Mouse (Mus musculus) heart, embryonic 13.5 days (tissue): Measurements from ENCODE around the gene Brinp1. TPM values are rescaled to one million over a fixed set of nuclear protein-coding genes. Genes with fewer than 3 reads are reported as not detected.

Experiments
- ATAC-seq: fragments of 200-750 bp; cut with Nextera tagmentation; 2 replicates; pipeline ENCODE4 v1.8.0; 2017; ENCODE audit warnings: moderate TSS enrichment; ENCODE audit not compliant: insufficient number of reproducible peaks, low FRiP score, low TSS enrichment; ENCODE audit errors: extremely low read depth
- H3K27ac ChIP-seq: fragments of 300-500 bp; sonication (generic); replicated peaks from 2 replicates; pipeline ENCODE4 v1.5.1; 2015; ENCODE audit warnings: moderate library complexity, mild to moderate bottlenecking, inconsistent platforms
- H3K27me3 ChIP-seq: fragments of 300-500 bp; sonication (generic); replicated peaks from 2 replicates; pipeline ENCODE4 v1.6.1; 2015; ENCODE audit warnings: mild to moderate bottlenecking, inconsistent platforms
- H3K36me3 ChIP-seq: fragments of 300-500 bp; sonication (generic); 2 replicates; pipeline ENCODE4 v1.6.1; 2015; ENCODE audit warnings: mild to moderate bottlenecking, inconsistent platforms
- H3K4me1 ChIP-seq: fragments of 300-500 bp; sonication (generic); 2 replicates; pipeline ENCODE4 v1.6.1; 2015; ENCODE audit warnings: inconsistent platforms
- H3K4me2 ChIP-seq: fragments of 300-500 bp; sonication (generic); 2 replicates; pipeline ENCODE4 v1.6.1; 2015; ENCODE audit warnings: inconsistent platforms, mild to moderate bottlenecking, moderate library complexity
- H3K4me3 ChIP-seq: fragments of 300-500 bp; sonication (generic); 2 replicates; pipeline ENCODE4 v1.5.1; 2015; ENCODE audit warnings: moderate library complexity, mild to moderate bottlenecking, inconsistent platforms
- H3K9ac ChIP-seq: fragments of 300-500 bp; sonication (generic); 2 replicates; pipeline ENCODE4 v1.6.1; 2015; ENCODE audit warnings: inconsistent platforms, mild to moderate bottlenecking, moderate library complexity
- H3K9me3 ChIP-seq: fragments of 300-500 bp; sonication (generic); 2 replicates; pipeline ENCODE4 v1.6.1; 2016; ENCODE audit warnings: inconsistent platforms
- WGBS: fragments of 180-500 bp; shearing (Covaris S2); methylation state at CpG from one replicate; pipeline ENCODE4 v1.1.7; 2015; ENCODE audit warnings: mixed read lengths; 5-methylcytosine and 5-hydroxymethylcytosine counted together
- polyA plus RNA-seq: library from polyadenylated mRNA; unstranded; fragments of >200 nt; fragmentation: Nextera tagmentation; extraction: Ambion mirVana; gene quantifications from 2 replicates; pipeline ENCODE4 v1.2.1, GENCODE M21; 2015

Gene Brinp1
- polyA plus RNA-seq, 1 experiment from 2014 or later, result 4.3 TPM

DNA sequence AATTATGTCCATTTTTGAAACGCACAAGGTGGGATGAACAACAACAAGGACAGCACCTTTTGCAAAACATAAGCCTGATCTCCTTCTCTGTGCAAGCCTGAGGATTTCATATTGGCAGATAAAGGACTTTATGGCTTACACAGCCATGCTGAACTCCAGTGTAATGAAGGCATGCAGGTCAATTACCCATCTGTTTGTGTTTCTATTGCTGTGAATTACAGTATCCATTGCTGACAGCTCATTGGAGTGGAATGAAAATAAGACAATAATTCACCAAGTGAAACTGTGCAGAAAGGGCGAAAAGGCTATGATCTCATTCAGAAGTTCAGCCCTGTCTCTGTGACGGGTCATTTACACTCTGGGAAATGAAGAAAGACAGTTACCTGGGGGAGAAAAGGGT lies 147.7 kb downstream of the Brinp1 start:
- no peak overlapping the region for H3K9ac ChIP-seq
- H3K4me3 ChIP-seq, result no peak overlapping the region
- no peak for ATAC-seq
- 62% methylated on average over 3 of the region's 3 CpGs for WGBS
- H3K9me3 ChIP-seq, result no peaks in the 10 kb centered on the region
- no peak overlapping the region for H3K27ac ChIP-seq
- no peaks in the 10 kb centered on the region for H3K4me1 ChIP-seq
- H3K4me2 ChIP-seq, result no peak overlapping the region
- no peaks in the 10 kb centered on the region for H3K27me3 ChIP-seq
- H3K36me3 ChIP-seq, result no peaks in the 10 kb centered on the region

DNA sequence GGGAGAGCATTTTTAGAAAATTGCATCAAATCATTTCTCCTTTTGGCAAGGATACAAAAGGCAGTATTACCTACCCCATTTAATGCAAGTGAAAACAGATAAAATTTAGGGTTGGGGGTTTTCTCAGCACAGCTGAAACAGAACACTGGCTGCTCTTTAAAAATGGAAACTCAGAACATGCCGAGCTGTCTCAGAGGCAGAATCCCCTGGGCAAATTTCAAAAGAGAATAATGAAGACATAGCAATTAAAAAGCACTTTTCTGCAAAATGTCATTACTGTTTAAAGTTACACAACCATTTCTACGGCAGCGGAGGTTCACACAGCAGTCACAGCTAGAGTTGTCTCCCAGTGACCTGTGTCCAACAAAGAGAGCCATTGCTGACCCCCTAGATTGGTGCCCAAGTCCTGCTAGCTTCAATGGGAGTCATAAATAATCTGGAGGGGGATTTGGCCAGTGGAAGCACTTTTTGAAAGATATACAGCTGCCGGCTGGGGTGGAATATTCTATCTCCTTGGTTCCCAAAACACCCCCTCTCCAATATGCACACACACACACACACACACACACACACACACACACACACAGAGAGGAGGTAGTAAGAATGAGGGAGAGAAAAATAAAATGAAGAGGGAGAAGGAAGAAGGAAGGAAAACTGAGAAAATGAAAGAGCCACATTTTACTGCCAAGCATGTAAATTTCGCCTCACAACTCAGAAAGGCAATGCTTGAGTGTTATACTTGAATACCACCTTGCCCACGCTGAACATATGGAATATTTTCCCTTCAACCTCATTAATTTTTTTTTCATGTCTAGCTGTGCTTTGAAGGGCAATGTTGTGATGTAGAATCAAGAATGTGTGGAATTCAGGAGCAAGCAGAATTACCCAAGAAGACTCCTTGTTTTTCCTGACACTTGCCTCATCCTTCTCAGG lies 152.0 kb downstream of the Brinp1 start:
- Histone ChIP-seq H3K9ac (no peak overlapping the region), H3K4me1 (no peaks in the 10 kb centered on the region), H3K4me3 (no peak overlapping the region), H3K4me2 (no peak overlapping the region), H3K27me3 (no peaks in the 10 kb centered on the region), H3K27ac (no peak overlapping the region), H3K36me3 (no peaks in the 10 kb centered on the region), H3K9me3 (no peaks in the 10 kb centered on the region)
- no peak for ATAC-seq
- WGBS, result 70% methylated on average over 6 of the region's 6 CpGs

DNA sequence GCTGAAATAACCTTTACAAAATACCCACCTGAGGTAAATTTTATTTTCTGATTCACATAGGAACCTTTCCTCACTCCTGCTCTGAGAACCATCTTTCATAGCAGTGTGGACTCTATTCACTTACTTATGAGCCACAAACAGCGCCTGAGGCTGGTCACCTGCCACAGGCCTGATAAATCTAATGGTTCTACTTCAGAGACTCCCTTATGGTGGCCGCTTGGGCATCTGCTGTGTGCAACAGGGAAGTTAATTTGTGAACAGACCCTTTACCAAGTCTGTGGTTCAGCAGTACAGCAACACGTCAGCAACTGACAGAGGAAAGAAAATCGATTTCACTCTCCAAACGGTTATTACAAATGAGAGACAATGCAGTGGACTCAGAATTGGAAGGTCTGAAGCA lies 164.2 kb downstream of the Brinp1 start:
- no peaks in the 10 kb centered on the region for H3K4me1 ChIP-seq
- ATAC-seq, result no peak
- 79% methylated on average over 5 of the region's 5 CpGs for WGBS
- no peak overlapping the region for H3K4me2 ChIP-seq
- no peak overlapping the region for H3K9ac ChIP-seq
- H3K9me3 ChIP-seq, result no peaks in the 10 kb centered on the region
- no peaks in the 10 kb centered on the region for H3K27me3 ChIP-seq
- no peak overlapping the region for H3K4me3 ChIP-seq
- H3K27ac ChIP-seq, result no peak overlapping the region
- no peaks in the 10 kb centered on the region for H3K36me3 ChIP-seq

DNA sequence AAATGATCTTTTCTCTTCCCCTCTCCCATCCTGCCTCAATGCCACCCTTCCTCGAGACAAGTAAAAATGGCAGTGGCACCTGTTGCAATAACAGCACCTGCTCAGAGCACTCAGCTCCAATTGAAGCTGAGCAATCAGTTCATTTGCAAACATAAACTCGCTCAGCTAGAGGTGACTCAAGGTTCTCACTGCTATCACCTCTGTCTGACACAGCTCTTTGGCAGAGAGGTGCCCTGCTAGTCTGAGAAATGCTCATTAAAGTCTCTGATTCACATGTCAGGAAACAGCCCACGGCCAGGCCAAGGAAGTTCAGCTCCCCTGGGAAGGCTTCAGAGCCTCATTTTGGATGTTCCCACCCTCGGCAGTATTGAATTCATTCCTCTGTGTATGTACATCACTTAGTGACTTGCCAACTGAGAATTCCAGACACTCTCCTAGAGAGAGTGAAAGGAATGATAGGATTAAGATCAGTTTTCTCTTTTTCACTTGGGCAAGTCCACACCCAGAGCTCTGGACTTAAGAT lies 165.7 kb downstream of the Brinp1 start:
- Histone ChIP-seq H3K27me3 (no peaks in the 10 kb centered on the region), H3K4me2 (no peak overlapping the region), H3K9ac (no peak overlapping the region), H3K4me1 (no peaks in the 10 kb centered on the region), H3K36me3 (no peaks in the 10 kb centered on the region), H3K27ac (no peak overlapping the region), H3K9me3 (no peaks in the 10 kb centered on the region), H3K4me3 (no peak overlapping the region)
- ATAC-seq, result no peak
- 43% methylated on average over 4 of the region's 4 CpGs for WGBS

DNA sequence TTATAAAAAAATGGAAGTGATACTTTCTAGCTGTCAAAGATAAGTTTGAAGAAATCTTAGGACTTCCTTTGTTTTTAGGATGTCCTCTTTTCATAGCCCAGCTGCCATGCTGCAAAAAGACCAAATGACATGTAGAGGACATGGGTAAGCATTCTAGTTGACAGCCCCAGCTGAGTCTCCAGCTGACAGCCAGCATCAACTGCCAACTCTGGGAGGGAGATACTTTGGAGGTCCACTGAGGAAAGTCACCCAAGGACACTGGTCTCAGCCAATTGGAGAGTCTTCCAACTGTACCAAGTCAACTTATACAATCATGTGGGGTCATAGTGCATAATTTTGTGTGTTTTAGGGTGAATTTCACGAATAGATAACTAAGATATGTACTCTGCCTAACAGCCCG lies 166.6 kb downstream of the Brinp1 start:
- Histone ChIP-seq H3K4me1 (no peaks in the 10 kb centered on the region), H3K9ac (no peak overlapping the region), H3K27me3 (no peaks in the 10 kb centered on the region), H3K4me3 (no peak overlapping the region), H3K27ac (no peak overlapping the region), H3K9me3 (no peaks in the 10 kb centered on the region), H3K4me2 (no peak overlapping the region), H3K36me3 (no peaks in the 10 kb centered on the region)
- 55% methylated on average over 2 of the region's 2 CpGs for WGBS
- no peak for ATAC-seq

DNA sequence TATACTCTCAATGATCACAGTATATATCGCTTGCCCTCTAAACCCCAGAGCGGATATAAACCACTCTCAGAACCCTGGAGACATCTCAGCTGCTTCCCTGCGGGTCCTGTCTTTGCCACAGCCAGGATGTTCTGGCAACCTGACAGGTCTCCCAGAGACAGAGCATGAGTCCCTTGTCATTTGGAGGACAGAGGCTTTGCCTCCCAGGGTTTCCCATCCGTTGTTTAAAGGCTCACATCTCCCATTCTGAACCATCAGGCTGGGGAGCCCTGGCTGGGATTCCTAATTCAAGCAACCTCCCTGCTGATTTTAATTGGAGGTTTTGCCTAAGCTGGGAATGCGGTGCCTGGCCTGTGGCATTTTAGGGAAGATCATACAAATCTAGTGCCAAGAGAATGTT lies 185.9 kb downstream of the Brinp1 start:
- Histone ChIP-seq H3K9ac (no peak overlapping the region), H3K9me3 (no peaks in the 10 kb centered on the region), H3K4me3 (no peak overlapping the region), H3K27ac (no peak overlapping the region), H3K36me3 (no peaks in the 10 kb centered on the region), H3K4me1 (no peaks in the 10 kb centered on the region), H3K4me2 (no peak overlapping the region), H3K27me3 (no peaks in the 10 kb centered on the region)
- ATAC-seq, result no peak
- WGBS, result 53% methylated on average over 5 of the region's 5 CpGs

DNA sequence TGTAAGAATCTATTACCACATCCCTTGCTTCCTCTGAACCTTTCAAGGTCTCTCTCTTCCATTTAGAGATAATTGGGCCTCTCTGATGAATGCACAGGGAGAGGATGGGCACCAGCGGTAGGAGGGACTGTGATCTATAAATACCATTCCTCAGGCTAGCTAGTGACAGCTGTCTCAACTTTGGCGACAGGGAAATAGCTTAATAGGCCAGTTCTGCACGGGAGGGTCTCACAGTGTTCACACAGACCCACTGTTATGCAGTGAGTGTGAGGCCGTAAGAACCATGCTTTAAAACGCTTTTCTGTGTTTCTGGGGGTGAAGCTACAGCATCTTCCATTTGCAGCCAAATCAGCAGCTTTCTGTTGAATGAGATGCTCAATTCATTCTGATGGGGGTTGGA lies 186.8 kb downstream of the Brinp1 start:
- Histone ChIP-seq H3K4me3 (no peak overlapping the region), H3K27me3 (no peaks in the 10 kb centered on the region), H3K9ac (no peak overlapping the region), H3K4me2 (no peak overlapping the region), H3K27ac (no peak overlapping the region), H3K9me3 (no peaks in the 10 kb centered on the region; the same call in 1 of the 2 replicates), H3K4me1 (no peaks in the 10 kb centered on the region), H3K36me3 (no peaks in the 10 kb centered on the region)
- no peak for ATAC-seq
- 47% methylated on average over 5 of the region's 5 CpGs for WGBS

DNA sequence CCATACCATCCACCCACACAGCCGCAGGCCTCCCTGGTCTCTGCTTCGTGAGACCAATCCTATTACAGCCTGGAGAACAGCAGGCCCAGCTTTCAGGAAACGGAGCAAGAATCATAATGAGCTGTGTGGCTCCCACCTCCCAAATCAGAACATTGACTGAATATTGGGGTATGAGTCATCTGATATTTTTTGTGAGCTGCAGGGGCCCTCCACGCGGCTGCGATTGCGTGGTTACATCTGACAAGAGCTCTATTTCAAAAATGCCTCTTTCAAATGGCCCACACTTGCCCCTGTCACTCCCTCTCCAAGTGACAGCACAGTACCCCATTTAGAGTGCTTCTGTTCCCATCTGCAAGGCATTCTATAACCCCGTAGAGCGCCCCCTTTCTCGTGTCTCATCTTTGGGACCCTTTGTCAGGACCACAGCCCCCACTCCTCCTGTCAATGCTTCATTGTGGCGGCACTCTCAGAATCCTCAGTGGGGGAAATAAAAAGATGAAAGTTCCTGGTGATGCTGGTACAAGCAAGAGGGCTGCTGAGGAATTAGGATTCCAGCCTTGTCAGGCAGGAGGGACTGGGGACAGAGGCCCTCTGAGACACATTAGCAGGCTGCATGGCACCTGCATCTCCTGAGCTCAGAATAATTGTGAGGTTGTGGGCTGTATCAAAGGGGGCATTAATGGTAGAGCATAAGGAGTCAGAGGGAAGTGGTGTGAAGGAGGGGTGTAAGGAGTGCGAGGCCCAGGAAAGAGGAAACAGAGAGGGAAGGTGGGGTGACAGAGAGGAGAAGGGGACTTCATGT lies 188.2 kb downstream of the Brinp1 start:
- no peak overlapping the region for H3K9ac ChIP-seq
- H3K27ac ChIP-seq, result no peak overlapping the region
- ATAC-seq, result no peak
- no peaks in the 10 kb centered on the region; the same call in 1 of the 2 replicates for H3K9me3 ChIP-seq
- WGBS, result 77% methylated on average over 12 of the region's 12 CpGs
- H3K27me3 ChIP-seq, result no peaks in the 10 kb centered on the region
- no peaks in the 10 kb centered on the region for H3K36me3 ChIP-seq
- no peak overlapping the region for H3K4me2 ChIP-seq
- H3K4me1 ChIP-seq, result no peaks in the 10 kb centered on the region
- no peak overlapping the region for H3K4me3 ChIP-seq

DNA sequence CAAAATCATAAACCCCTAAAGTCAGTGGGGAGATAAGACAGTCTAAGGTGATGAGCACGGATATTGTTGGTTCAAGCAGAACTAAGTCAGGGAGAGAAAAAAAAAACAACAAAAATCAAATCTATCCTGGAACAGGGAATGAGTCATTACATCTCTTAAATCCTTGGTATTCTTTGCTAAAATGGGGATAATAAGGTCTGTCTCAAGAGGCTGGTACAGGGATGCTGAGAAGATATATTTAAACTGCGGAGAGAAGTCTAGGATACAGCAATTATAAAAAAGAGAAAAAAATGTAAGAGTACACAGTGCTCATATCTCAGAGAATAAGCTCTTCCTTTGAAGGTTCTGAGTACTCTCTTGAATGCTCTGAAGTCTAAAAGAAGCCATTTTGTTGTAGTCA lies 189.3 kb downstream of the Brinp1 start:
- Histone ChIP-seq H3K36me3 (no peaks in the 10 kb centered on the region), H3K4me3 (no peak overlapping the region), H3K27me3 (no peaks in the 10 kb centered on the region), H3K9me3 (no peaks in the 10 kb centered on the region; the same call in 1 of the 2 replicates), H3K4me2 (no peak overlapping the region), H3K4me1 (no peaks in the 10 kb centered on the region), H3K9ac (no peak overlapping the region), H3K27ac (no peak overlapping the region)
- WGBS, result 77% methylated on average over 2 of the region's 2 CpGs
- no peak for ATAC-seq

DNA sequence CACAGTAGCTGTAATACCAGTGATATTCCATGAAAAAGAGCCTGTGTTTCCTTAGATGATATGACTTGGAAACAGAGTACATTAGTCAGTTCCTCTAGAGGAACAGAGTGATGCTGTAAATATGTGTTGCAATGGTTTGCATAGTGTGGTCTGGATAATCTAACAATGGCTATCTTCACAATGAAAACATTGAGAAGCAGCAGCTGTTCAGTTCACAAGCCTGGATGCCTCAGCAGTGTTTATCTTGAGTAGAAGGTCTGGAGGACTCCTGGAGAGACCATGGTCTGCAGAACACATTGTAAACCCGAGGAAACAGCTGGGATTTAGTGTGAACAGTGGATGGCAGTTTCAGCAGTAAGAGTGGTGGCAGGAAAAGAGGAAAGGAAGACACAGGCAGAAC lies 233.2 kb downstream of the Brinp1 start:
- 12% methylated on average over 1 of the region's 1 CpGs for WGBS
- H3K9ac ChIP-seq, result no peak overlapping the region
- ATAC-seq, result peak; percentile 51; the same call in 1 of the 2 replicates
- H3K4me2 ChIP-seq, result no peak overlapping the region
- no peaks in the 10 kb centered on the region for H3K9me3 ChIP-seq
- H3K27ac ChIP-seq, result no peak overlapping the region
- no peaks in the 10 kb centered on the region for H3K27me3 ChIP-seq
- no peak overlapping the region for H3K4me3 ChIP-seq
- H3K36me3 ChIP-seq, result no peaks in the 10 kb centered on the region
- no peaks in the 10 kb centered on the region for H3K4me1 ChIP-seq
